Mouse (Mus musculus) neutrophil, adult 5-6 weeks (primary cell): ENCODE results near the gene Mmp17. TPM values are rescaled to one million over a fixed set of nuclear protein-coding genes. Genes with fewer than 3 reads are reported as not detected.
"Not testable (repeated sequence)": the region's sequence is repeated elsewhere in the genome, so short reads cannot be mapped to it uniquely, and the experiment has no call there.

Experiments
- ATAC-seq: fragments of 151-379, 151-347 bp; 2 replicates; pipeline ENCODE4 v1.8.0; 2017; ENCODE audit warnings: mild to moderate bottlenecking, moderate TSS enrichment; ENCODE audit not compliant: insufficient number of reproducible peaks, poor library complexity, low FRiP score, severe bottlenecking; ENCODE audit errors: extremely low read depth
- total RNA-seq: library from RNA; stranded (forward); fragments of 200-1000 nt; gene quantifications from 2 replicates; pipeline ENCODE4 v1.2.3, GENCODE M21; 2017

The Mmp17 gene
- total RNA-seq, 1 experiment from 2014 or later: 0.23 TPM

GRCm38 (mm10) chr5:129584583-129585541, 893 bp downstream of the Mmp17 start:
- no peak for ATAC-seq

GRCm38 (mm10) chr5:129586016-129586415, 2.0 kb downstream of the Mmp17 start:
- ATAC-seq: peak; percentile 44

GRCm38 (mm10) chr5:129586471-129586870, 2.5 kb downstream of the Mmp17 start:
- ATAC-seq: no peak

GRCm38 (mm10) chr5:129590915-129591314, 6.9 kb downstream of the Mmp17 start:
- no peak for ATAC-seq

DNA sequence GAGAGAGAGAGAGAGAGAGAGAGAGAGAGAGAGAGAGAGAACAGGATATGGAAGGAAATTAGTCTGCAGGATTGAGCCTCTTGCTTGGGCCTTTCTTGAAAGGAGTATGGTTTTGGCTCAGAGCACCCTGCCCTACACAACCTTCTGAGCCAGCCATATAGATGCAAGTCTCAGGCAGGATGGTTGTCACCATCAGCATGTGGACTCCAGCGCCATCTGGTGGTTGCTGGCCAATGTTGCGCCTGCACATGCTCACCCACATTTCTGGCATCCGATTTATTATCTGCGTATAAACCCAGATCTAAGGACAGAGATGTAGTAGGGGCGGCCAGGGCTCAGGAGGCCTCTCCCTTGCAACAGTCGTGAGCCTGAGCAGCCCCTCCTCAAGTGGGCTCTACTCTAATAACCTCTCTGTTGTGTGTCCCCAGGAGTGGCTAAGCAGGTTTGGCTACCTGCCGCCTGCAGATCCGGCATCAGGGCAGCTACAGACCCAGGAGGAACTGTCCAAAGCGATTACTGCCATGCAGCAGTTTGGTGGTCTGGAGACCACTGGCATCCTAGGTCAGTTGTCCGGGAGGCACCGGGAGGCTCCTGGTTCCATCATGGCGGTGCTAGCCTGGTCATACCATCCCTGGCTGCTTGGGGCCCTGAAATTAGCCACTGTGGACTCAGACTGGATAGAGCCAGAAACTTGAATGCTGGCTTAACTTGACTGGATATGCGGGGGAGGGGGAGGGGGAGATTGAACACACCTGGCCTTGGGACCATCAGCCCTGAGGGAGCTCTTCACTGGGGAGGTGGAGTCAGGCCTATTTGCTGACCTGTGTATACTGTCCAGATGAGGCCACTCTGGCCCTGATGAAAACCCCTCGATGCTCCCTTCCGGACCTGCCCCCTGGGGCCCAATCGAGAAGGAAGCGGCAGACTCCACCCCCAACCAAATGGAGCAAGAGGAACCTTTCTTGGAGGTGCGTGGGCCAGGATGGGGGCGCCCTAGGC, 10.4 kb downstream of the Mmp17 start:
- ATAC-seq: peak; percentile 60; the same call in 1 of the 2 replicates

DNA sequence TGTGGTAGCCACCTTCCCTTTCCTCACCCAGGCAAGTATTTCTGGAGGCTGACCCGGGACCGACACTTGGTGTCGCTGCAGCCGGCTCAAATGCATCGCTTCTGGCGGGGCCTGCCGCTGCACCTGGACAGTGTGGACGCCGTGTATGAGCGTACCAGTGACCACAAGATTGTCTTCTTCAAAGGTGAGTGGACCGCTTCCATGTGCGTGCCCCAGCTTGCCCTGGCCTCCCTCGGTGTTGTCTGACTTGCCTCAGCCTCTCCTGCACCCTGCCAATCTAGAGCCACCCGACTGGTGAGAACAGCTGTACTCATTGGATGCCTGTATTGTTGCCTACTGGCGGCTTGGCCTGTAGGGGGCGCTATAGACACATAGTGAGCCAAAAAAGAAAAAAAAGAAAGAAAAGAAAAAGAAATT, 18.1 kb downstream of the Mmp17 start:
- no peak for ATAC-seq

DNA sequence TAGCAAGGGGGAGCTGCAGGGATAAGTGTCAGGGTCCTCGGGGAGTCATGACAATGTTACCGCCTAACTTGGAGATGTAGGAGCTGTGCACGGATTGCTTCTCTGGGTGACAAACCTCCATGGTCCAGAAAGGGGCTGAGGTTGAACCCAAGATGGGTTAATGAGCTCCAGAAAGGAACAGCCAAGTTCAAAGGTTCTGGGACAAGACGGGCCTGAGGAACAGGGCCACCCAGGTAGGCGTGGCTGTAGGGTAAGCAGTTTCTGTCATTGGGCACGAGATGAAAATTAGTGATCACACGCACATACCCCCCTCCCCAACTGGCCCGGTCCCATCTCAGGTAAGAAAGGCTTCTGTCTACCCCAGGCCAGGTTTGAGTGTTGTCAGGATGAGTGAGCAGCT, 23.5 kb downstream of the Mmp17 start:
- ATAC-seq: no peak

DNA sequence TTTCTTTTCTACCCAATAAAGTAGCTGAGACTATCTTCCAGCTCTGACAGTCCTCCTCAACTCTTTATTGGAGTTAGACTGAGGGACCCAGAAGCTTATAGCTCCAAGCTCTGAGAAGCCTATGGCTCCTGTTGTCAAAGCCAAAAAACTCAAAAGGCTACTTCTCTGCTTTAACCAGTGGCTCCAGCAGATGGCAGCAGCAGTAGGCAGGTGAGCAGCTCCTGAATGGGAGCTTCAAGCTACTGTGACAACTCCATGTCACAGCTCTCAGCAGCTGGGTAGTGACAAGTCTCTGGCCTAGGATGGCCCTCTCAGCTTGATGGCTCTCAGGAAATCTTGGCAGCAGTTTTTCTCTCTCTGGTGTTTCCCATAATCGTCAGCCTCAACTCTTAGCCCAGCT, 27.1 kb downstream of the Mmp17 start:
- no peak for ATAC-seq

- ATAC-seq: not testable (repeated sequence)
Measured at GRCm38 (mm10) chr5:129620600-129620999, 36.6 kb downstream of the Mmp17 start.

- no peak for ATAC-seq
Measured at GRCm38 (mm10) chr5:129621361-129621760, 37.4 kb downstream of the Mmp17 start.

DNA sequence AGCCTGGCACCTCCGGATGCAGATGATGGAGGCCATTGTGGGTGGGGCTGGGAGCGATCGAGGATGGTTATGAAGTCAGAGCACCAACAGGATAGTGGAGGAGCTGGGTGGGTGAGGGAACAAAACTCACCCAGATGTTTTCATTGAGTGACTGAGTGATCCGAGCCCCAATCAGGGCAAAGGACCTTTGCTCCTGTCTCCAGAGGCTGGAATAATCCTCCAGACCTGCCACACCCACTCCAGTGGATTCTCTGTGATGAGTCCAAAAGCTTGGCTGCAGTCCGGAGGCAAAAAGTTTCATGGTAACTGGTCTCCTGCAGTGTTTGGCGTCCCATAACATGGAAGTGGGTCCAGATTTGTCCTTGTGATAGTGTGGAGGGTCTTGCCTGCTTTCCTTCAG, 42.1 kb downstream of the Mmp17 start:
- no peak for ATAC-seq

GRCm38 (mm10) chr5:129626586-129626985, 42.6 kb downstream of the Mmp17 start:
- not testable (repeated sequence) for ATAC-seq

DNA sequence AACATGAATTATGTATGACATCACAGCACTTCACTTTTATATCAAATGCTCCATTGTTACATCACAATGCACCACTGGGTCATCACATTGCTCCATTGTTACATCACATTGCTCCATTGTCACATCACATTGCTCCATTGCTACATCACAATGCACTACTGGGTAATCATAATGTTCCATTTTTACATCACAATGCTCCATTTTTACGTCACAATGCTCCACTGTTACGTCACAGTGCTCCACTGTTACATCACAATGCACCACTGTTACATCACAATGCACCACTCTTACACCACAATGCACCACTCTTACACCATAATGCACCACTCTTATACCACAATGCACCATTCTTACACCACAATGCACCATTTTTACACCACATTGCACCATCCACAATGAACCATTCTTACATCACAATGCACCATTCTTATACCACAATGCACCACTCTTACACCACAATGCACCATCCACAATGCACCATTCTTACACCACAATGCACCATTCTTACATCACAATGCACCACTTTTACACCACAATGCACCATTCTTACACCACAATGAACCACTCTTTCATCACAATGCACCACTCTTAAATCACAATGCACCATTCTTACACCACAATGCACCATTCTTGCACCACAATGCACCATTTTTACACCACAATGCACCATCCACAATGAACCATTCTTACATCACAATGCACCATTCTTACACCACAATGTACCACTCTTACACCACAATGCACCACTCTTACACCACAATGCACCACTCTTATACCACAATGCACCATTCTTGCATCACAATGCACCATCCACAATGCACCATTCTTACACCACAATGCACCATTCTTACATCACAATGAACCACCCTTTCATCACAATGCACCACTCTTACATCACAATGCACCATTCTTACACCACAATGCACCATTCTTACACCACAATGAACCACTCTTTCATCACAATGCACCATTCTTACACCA, 48.6 kb downstream of the Mmp17 start:
- ATAC-seq: not testable (repeated sequence)

DNA sequence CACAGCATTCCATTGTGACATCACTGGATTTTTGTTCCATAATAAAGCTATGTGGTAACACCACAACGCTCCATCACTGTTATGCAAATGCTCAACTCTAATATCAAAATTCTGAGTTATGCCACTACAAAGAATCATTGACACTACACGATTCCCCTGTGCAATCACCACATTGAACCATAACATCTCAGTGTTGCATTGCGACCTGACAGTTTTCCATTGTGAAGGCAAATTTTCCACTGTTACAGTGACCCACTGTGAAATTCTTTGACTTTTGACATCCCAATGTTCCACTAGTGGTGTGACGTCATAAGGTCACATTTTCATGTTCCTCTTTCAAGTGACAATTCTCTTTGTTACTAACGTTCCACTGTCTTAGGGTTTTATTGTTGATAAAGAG, 66.9 kb downstream of the Mmp17 start:
- no peak for ATAC-seq

- no peak for ATAC-seq
Measured at GRCm38 (mm10) chr5:129657016-129657415, 73.0 kb downstream of the Mmp17 start.

GRCm38 (mm10) chr5:129657931-129658330, 74.0 kb downstream of the Mmp17 start:
- no peak for ATAC-seq
